Mouse (Mus musculus) heart, embryonic 15.5 days (tissue): ENCODE data around the gene Btbd1. TPM values are rescaled to one million over a fixed set of nuclear protein-coding genes. Genes with fewer than 3 reads are reported as not detected.

Experiments used
- ATAC-seq: fragments of 200-750 bp; cut with Nextera tagmentation; replicated peaks from 2 replicates; pipeline ENCODE4 v1.8.0; 2017; ENCODE audit warnings: low read depth, moderate TSS enrichment; ENCODE audit not compliant: insufficient number of reproducible peaks, insufficient read depth, low FRiP score
- H3K27ac ChIP-seq: fragments of 300-500 bp; sonication (generic); 2 replicates; pipeline ENCODE4 v1.5.1; 2015; ENCODE audit warnings: mild to moderate bottlenecking, inconsistent platforms
- H3K27me3 ChIP-seq: fragments of 300-500 bp; sonication (generic); 2 replicates; pipeline ENCODE4 v1.6.1; 2015; ENCODE audit warnings: inconsistent platforms
- H3K36me3 ChIP-seq: fragments of 300-500 bp; sonication (generic); 2 replicates; pipeline ENCODE4 v1.6.1; 2015; ENCODE audit warnings: mild to moderate bottlenecking, inconsistent platforms
- H3K4me1 ChIP-seq: fragments of 300-500 bp; sonication (generic); replicated peaks from 2 replicates; pipeline ENCODE4 v1.6.1; 2015; ENCODE audit warnings: inconsistent platforms
- H3K4me2 ChIP-seq: fragments of 300-500 bp; sonication (generic); 2 replicates; pipeline ENCODE4 v1.6.1; 2015; ENCODE audit warnings: inconsistent platforms, mild to moderate bottlenecking, moderate library complexity
- H3K4me3 ChIP-seq: fragments of 300-500 bp; sonication (generic); 2 replicates; pipeline ENCODE4 v1.5.1; 2015; ENCODE audit warnings: mild to moderate bottlenecking, inconsistent platforms
- H3K9ac ChIP-seq: fragments of 300-500 bp; sonication (generic); 2 replicates; pipeline ENCODE4 v1.6.1; 2015; ENCODE audit warnings: mild to moderate bottlenecking, inconsistent platforms
- H3K9me3 ChIP-seq: fragments of 300-500 bp; sonication (generic); replicated peaks from 2 replicates; pipeline ENCODE4 v1.6.1; 2016; ENCODE audit warnings: inconsistent platforms
- WGBS: fragments of 180-500 bp; shearing (Covaris S2); methylation state at CpG from one replicate; pipeline ENCODE4 v1.1.7; 2015; ENCODE audit warnings: mixed read lengths; 5-methylcytosine and 5-hydroxymethylcytosine counted together
- polyA plus RNA-seq: library from polyadenylated mRNA; unstranded; fragments of >200 nt; fragmentation: Nextera tagmentation; extraction: Ambion mirVana; gene quantifications from 2 replicates; pipeline ENCODE4 v1.2.1, GENCODE M21; 2015

The Btbd1 gene
- 83.1 and 85.4 TPM in 2 replicates for polyA plus RNA-seq

- Histone ChIP-seq H3K4me3 (peak within 1 kb of the TSS; percentile 87), H3K27me3 (no peaks in the 10 kb centered on the region)
- 2% methylated on average over 56 of the region's 58 CpGs for WGBS
Measured at GRCm38 (mm10) chr7:81829379-81829894, at the start of gene Btbd1. Btbd1 (minus strand) TSS chr7:81829431.

DNA sequence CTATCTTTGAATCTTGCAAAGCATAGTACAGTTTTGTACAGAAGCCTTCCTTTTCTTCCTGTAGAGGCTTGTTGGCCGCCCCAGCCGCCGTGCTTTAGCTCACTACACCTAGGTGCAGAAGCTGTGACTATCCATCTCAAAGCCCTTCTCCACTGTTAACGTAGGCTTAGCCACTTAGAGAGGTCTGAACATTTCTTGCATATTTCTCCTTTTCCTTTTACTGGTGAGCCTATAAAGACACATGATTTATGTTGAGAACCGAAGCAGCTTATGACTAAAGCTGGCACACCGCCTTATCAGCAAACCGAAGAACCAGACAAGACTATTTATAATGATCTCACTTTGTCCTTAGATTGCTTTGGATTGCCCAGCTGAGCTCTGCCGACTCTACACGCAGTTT is 46.1 kb upstream of the Btbd1 start:
- ATAC-seq, result no peak
- H3K27ac ChIP-seq, result no peak overlapping the region

More at GRCm38 (mm10) chr7:81829379-81829894, at the start of gene Btbd1:
- no peaks in the 10 kb centered on the region for H3K36me3 ChIP-seq
- peak within 1 kb of the TSS; percentile 98 for H3K27ac ChIP-seq
- no peaks in the 10 kb centered on the region for H3K9me3 ChIP-seq
- ATAC-seq, result peak; percentile 91
- peak within 1 kb of the TSS; percentile 81 for H3K4me2 ChIP-seq
- H3K4me1 ChIP-seq, result peaks cover 37% of the 10 kb centered on the region
- peak within 1 kb of the TSS; percentile 96 for H3K9ac ChIP-seq

DNA sequence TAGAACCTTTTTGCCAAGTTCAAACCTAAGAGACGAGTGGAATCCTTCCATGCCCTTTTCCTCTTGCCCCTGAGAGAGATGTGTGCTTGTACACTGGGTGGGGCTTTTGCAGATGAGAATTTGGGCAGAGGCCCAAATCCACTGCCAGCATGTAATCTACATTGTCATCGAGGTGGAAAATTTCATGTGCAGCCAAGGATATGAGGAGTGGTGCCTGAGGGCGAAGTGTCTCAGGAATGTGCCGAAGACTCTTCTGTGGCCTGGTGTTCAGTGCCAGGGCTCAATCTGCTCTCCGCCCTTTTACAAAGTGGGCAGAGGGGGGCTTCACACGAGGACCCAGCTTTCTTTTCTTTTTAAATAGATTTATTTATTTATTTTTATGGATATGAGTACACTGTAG is 45.4 kb upstream of the Btbd1 start:
- no peak for ATAC-seq
- no peak overlapping the region for H3K27ac ChIP-seq
- H3K4me1 ChIP-seq, result peaks cover 10% of the 10 kb centered on the region
- H3K9ac ChIP-seq, result no peak overlapping the region
- no peak overlapping the region for H3K4me2 ChIP-seq
- no peaks in the 10 kb centered on the region for H3K9me3 ChIP-seq
- no peak overlapping the region for H3K4me3 ChIP-seq
- H3K36me3 ChIP-seq, result peaks cover 14% of the 10 kb centered on the region; the same call in 1 of the 2 replicates
- WGBS, result 44% methylated on average over 6 of the region's 6 CpGs
- no peaks in the 10 kb centered on the region for H3K27me3 ChIP-seq

More for the DNA sequence above, 46.1 kb upstream of the Btbd1 start:
- Histone ChIP-seq H3K9ac (no peak overlapping the region), H3K36me3 (peaks cover 12% of the 10 kb centered on the region; the same call in 1 of the 2 replicates), H3K4me1 (peaks cover 8% of the 10 kb centered on the region), H3K4me2 (no peak overlapping the region), H3K4me3 (no peak overlapping the region), H3K9me3 (no peaks in the 10 kb centered on the region), H3K27me3 (no peaks in the 10 kb centered on the region)
- 41% methylated on average over 9 of the region's 9 CpGs for WGBS

- Histone ChIP-seq H3K9ac (no peak overlapping the region), H3K4me3 (no peak overlapping the region), H3K27me3 (no peaks in the 10 kb centered on the region), H3K27ac (no peak overlapping the region), H3K9me3 (no peaks in the 10 kb centered on the region), H3K4me1 (peaks cover 12% of the 10 kb centered on the region), H3K4me2 (no peak overlapping the region), H3K36me3 (peaks cover 14% of the 10 kb centered on the region; the same call in 1 of the 2 replicates)
- WGBS, result 18% methylated on average over 1 of the region's 1 CpGs
- ATAC-seq, result no peak
Measured at GRCm38 (mm10) chr7:81873807-81874206, 44.6 kb upstream of the Btbd1 start.

DNA sequence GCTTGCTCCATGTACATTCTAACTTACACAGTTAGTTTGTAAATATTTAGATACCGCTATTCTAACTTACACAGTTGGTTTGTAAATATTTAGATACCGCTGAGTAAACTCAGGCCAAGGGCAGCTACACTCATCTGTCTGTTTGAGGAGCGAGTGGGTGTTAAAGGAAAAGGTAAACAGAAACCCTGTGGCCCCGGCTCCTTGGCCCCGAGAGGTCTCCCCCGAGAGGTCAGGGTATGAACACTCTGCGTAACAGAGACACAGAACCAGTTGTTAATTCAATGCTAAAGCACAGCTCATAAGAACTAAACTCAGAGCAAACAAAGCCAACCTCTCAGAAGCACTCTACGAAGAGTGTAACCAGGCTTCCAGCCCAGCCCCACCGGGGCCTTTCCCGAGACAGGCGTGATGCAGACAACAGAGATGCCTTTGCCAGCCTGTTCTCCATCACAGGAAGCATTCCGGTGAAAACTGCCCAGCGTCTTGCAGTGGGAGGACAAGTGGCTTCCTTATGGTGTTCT is 43.3 kb upstream of the Btbd1 start:
- Histone ChIP-seq H3K9me3 (no peaks in the 10 kb centered on the region), H3K27ac (no peak overlapping the region), H3K36me3 (peaks cover 14% of the 10 kb centered on the region; the same call in 1 of the 2 replicates), H3K4me1 (peaks cover 15% of the 10 kb centered on the region), H3K27me3 (no peaks in the 10 kb centered on the region), H3K4me3 (no peak overlapping the region), H3K9ac (no peak overlapping the region), H3K4me2 (no peak overlapping the region)
- ATAC-seq, result no peak
- WGBS, result 67% methylated on average over 13 of the region's 13 CpGs

DNA sequence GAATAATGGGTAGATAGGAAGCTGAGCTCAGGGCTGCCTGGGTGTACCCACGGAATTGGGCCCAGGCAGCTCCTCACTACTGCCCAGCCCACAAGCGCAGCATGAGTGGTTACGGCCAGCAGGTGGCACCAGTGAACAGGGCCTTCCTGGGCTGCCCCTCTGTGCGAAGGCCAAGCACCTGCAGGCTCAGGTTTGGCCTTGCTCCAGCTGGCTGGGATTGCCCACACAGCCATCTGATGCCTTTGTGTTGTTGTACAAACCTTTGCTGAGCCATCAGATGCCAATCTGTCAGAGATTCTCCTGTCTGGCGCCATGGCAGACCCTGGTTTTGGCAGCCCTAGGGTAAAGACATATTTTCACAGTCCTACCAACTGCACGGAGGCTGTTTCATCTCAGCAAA is 38.9 kb upstream of the Btbd1 start:
- no peak overlapping the region for H3K9ac ChIP-seq
- H3K4me3 ChIP-seq, result no peak overlapping the region
- no peaks in the 10 kb centered on the region for H3K27me3 ChIP-seq
- peaks cover 18% of the 10 kb centered on the region; the same call in 1 of the 2 replicates for H3K36me3 ChIP-seq
- peaks cover 13% of the 10 kb centered on the region for H3K4me1 ChIP-seq
- no peak overlapping the region for H3K4me2 ChIP-seq
- H3K9me3 ChIP-seq, result no peaks in the 10 kb centered on the region
- 29% methylated on average over 6 of the region's 6 CpGs for WGBS
- peak; percentile 65 for ATAC-seq
- H3K27ac ChIP-seq, result no peak overlapping the region

GRCm38 (mm10) chr7:81867231-81867930 is 38.1 kb upstream of the Btbd1 start:
- H3K27ac ChIP-seq, result no peak overlapping the region
- 76% methylated on average over 9 of the region's 9 CpGs for WGBS
- peaks cover 20% of the 10 kb centered on the region for H3K4me1 ChIP-seq
- H3K4me3 ChIP-seq, result no peak overlapping the region
- H3K9me3 ChIP-seq, result no peaks in the 10 kb centered on the region
- H3K4me2 ChIP-seq, result no peak overlapping the region
- H3K27me3 ChIP-seq, result no peaks in the 10 kb centered on the region
- peaks cover 18% of the 10 kb centered on the region; the same call in 1 of the 2 replicates for H3K36me3 ChIP-seq
- ATAC-seq, result no peak
- H3K9ac ChIP-seq, result no peak overlapping the region

- Histone ChIP-seq H3K27ac (no peak overlapping the region), H3K4me3 (no peak overlapping the region), H3K27me3 (no peaks in the 10 kb centered on the region), H3K36me3 (0 out of 2 replicates have a peak, but pooled peaks cover 10% of the 10 kb centered on the region), H3K9me3 (no peaks in the 10 kb centered on the region), H3K4me2 (no peak overlapping the region), H3K9ac (no peak overlapping the region), H3K4me1 (peaks cover 33% of the 10 kb centered on the region)
- WGBS, result 97% methylated on average over 6 of the region's 6 CpGs
- ATAC-seq, result no peak
Measured at GRCm38 (mm10) chr7:81865937-81866336, 36.7 kb upstream of the Btbd1 start.

- H3K9me3 ChIP-seq, result no peaks in the 10 kb centered on the region
- no peak overlapping the region for H3K9ac ChIP-seq
- ATAC-seq, result no peak
- no peak overlapping the region for H3K4me2 ChIP-seq
- 0 out of 2 replicates have a peak, but pooled peaks cover 4% of the 10 kb centered on the region for H3K36me3 ChIP-seq
- no peak overlapping the region for H3K27ac ChIP-seq
- no peak overlapping the region for H3K4me3 ChIP-seq
- WGBS, result 86% methylated on average over 6 of the region's 6 CpGs
- peaks cover 42% of the 10 kb centered on the region for H3K4me1 ChIP-seq
- H3K27me3 ChIP-seq, result no peaks in the 10 kb centered on the region
Measured at GRCm38 (mm10) chr7:81864552-81864951, 35.3 kb upstream of the Btbd1 start.

- Histone ChIP-seq H3K4me1 (peaks cover 54% of the 10 kb centered on the region), H3K27me3 (no peaks in the 10 kb centered on the region), H3K9ac (no peak overlapping the region)
Measured at GRCm38 (mm10) chr7:81862587-81863583, 33.7 kb upstream of the Btbd1 start.

More at GRCm38 (mm10) chr7:81862587-81863583, 33.7 kb upstream of the Btbd1 start:
- no peak for ATAC-seq
- no peaks in the 10 kb centered on the region for H3K9me3 ChIP-seq
- H3K27ac ChIP-seq, result peak overlapping the region; percentile 70
- 63% methylated on average over 24 of the region's 24 CpGs for WGBS
- peak overlapping the region; percentile 14; the same call in 1 of the 2 replicates for H3K4me2 ChIP-seq
- H3K4me3 ChIP-seq, result peak overlapping the region; percentile 3; the same call in 1 of the 2 replicates
- H3K36me3 ChIP-seq, result 0 out of 2 replicates have a peak, but pooled peaks cover 4% of the 10 kb centered on the region
